Mouse (Mus musculus): Measurements from ENCODE around the gene Gse1. TPM values are rescaled to one million over a fixed set of nuclear protein-coding genes. Genes with fewer than 3 reads are reported as not detected.

The Gse1 gene
- polyA plus RNA-seq, 1 experiment from 2014 or later, result 10.8 TPM

DNA sequence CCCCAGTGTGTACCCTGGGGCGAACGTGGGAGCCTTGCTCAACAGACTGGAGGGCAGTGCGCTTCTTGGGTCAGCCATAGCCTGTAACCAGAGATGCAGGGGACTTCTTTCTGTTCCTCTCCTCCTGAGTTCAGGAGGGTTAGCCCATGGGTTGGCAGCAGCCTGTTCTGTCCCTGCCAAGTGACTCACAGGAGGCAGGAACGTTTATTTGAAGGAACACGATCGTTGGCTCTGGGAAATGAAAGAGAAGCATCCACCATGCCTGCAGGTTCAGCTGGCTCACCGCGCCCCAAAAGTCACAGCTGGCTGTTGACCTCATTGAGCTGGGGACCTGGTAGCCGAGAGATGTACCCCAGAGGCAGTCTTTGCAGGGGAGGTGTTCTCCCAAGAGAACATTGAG is 80.3 kb downstream of the Gse1 start:
- H3K4me2 ChIP-seq, result no peak overlapping the region
- no peaks in the 10 kb centered on the region for H3K9me3 ChIP-seq
- WGBS, result 57% methylated on average over 9 of the region's 9 CpGs
- H3K27me3 ChIP-seq (replicated peaks), result 0 out of 2 replicates have a peak, but pooled peaks cover 3% of the 10 kb centered on the region
- H3K4me3 ChIP-seq (replicated peaks), result no peak overlapping the region
- ATAC-seq (ENCODE audit: insufficient read depth, low FRiP score, low read depth), result no peak
- H3K9ac ChIP-seq, result no peak overlapping the region
- 0 out of 2 replicates have a peak overlapping the region, but pooled peaks have one; percentile 16 for H3K27ac ChIP-seq
- H3K36me3 ChIP-seq, result no peaks in the 10 kb centered on the region
- peaks cover 45% of the 10 kb centered on the region for H3K4me1 ChIP-seq

DNA sequence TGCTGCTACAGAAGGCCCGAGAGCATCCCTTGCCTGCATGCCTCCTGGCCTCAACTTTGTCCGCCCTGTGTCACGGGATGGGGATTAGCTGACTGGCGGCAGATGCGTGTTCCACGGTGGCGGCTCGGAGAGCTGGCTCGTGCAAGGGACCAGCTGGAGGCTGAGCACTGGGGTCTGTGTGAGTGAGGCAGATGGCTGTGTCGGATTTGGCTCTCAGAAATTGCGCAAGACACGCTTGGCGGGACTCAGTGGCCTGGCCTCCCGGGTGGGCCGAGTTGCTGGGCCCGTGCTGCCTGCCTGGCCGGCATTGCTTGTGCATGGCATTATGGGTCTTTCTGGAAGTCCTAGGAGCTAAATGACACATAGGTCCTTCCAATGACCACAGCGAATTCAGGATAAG is 81.1 kb downstream of the Gse1 start:
- H3K9ac ChIP-seq, result no peak overlapping the region
- H3K4me1 ChIP-seq, result peaks cover 38% of the 10 kb centered on the region
- H3K4me3 ChIP-seq (replicated peaks), result no peak overlapping the region
- H3K27ac ChIP-seq, result peak overlapping the region; percentile 36
- peak; percentile 18; the same call in 1 of the 2 replicates for ATAC-seq (ENCODE audit: insufficient read depth, low FRiP score, low read depth)
- no peaks in the 10 kb centered on the region for H3K9me3 ChIP-seq
- H3K27me3 ChIP-seq (replicated peaks), result 0 out of 2 replicates have a peak, but pooled peaks cover 3% of the 10 kb centered on the region
- H3K36me3 ChIP-seq, result no peaks in the 10 kb centered on the region
- H3K4me2 ChIP-seq, result no peak overlapping the region
- WGBS, result 55% methylated on average over 18 of the region's 18 CpGs

DNA sequence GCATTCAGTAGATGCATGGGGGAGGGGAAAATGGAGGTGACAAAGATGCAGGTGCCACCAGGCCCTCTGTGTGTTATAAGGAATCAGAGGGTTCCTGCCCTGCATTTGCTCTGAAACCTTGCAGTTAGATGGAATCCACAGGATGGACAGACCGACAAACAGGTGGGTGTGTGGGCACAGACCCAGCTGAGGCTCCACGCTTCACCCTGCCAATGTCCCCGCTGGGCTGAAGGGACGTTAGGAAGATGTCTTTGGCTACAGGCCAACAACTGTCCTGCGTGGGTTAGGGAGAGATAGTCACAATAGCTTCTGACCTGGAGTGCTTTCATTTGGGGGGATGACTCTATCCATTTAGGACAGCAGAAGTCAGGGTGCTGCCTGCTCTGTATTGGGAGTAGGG is 81.8 kb downstream of the Gse1 start:
- no peak overlapping the region for H3K4me3 ChIP-seq (replicated peaks)
- no peak overlapping the region for H3K9ac ChIP-seq
- no peak overlapping the region for H3K4me2 ChIP-seq
- H3K27ac ChIP-seq, result no peak overlapping the region
- H3K9me3 ChIP-seq, result no peaks in the 10 kb centered on the region
- H3K27me3 ChIP-seq (replicated peaks), result 0 out of 2 replicates have a peak, but pooled peaks cover 3% of the 10 kb centered on the region
- H3K36me3 ChIP-seq, result no peaks in the 10 kb centered on the region
- ATAC-seq (ENCODE audit: insufficient read depth, low FRiP score, low read depth), result no peak
- peaks cover 33% of the 10 kb centered on the region for H3K4me1 ChIP-seq
- whole genome bisulfite sequencing, result 66% methylated on average over 5 of the region's 5 CpGs

DNA sequence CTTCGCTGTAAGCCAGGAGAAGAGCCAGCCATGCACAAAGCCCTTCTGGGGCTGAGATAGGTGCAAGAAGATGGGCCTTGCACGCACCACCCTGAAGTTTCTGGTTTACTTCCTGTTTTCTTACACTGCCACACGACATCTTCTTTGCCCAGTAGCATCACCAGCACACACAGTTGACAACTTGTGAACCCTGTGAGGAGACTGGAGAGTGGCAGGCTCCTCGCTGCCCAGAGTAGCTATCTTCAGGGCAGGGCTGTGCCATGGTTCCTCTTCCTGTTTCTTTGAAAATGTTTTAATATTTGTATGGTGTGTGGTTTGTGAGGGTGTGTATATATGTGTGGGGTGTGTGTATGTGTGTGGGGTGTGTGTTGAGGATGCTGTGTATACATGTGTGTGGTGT is 84.2 kb downstream of the Gse1 start:
- H3K27me3 ChIP-seq (replicated peaks), result 0 out of 2 replicates have a peak, but pooled peaks cover 3% of the 10 kb centered on the region
- H3K4me2 ChIP-seq, result no peak overlapping the region
- no peaks in the 10 kb centered on the region for H3K36me3 ChIP-seq
- no peak overlapping the region for H3K27ac ChIP-seq
- no peak overlapping the region for H3K9ac ChIP-seq
- peaks cover 31% of the 10 kb centered on the region for H3K4me1 ChIP-seq
- no peak overlapping the region for H3K4me3 ChIP-seq (replicated peaks)
- ATAC-seq (ENCODE audit: insufficient read depth, low FRiP score, low read depth), result no peak
- H3K9me3 ChIP-seq, result no peaks in the 10 kb centered on the region
- WGBS, result 77% methylated on average over 4 of the region's 4 CpGs

GRCm38 (mm10) chr8:120313674-120314073 is 85.4 kb downstream of the Gse1 start:
- no peak overlapping the region for H3K4me3 ChIP-seq (replicated peaks)
- H3K9me3 ChIP-seq, result no peaks in the 10 kb centered on the region
- no peak overlapping the region for H3K4me2 ChIP-seq
- no peak overlapping the region for H3K27ac ChIP-seq
- ATAC-seq (ENCODE audit: insufficient read depth, low FRiP score, low read depth), result no peak
- no peaks in the 10 kb centered on the region for H3K36me3 ChIP-seq
- WGBS, result 90% methylated on average over 3 of the region's 3 CpGs
- peaks cover 31% of the 10 kb centered on the region for H3K4me1 ChIP-seq
- no peaks in the 10 kb centered on the region for H3K27me3 ChIP-seq (replicated peaks)
- H3K9ac ChIP-seq, result no peak overlapping the region

DNA sequence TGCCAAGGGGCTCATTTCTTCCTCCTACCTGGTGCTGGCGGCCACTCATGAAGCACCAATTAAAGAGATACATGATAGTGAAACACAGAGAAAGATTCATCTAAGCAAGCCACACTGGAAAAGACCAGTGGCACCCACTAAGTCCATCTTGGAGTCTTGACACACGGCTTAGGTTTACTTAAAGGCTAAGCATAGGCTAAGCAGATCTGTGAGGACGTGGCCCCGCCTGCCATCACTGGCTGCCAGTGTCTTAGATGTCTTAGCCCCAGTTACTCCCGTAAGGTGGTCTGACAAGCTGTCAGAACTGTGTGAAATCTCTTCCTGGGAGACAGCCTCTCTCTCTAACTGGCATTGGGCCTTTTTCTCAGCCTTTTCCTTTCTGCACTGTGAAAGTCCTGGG is 86.7 kb downstream of the Gse1 start:
- Histone ChIP-seq H3K4me3 (replicated peaks) (no peak overlapping the region), H3K4me1 (peaks cover 27% of the 10 kb centered on the region), H3K27ac (no peak overlapping the region), H3K4me2 (no peak overlapping the region), H3K9ac (no peak overlapping the region), H3K36me3 (no peaks in the 10 kb centered on the region), H3K9me3 (no peaks in the 10 kb centered on the region), H3K27me3 (replicated peaks) (no peaks in the 10 kb centered on the region)
- WGBS, result 82% methylated on average over 5 of the region's 5 CpGs
- ATAC-seq (ENCODE audit: insufficient read depth, low FRiP score, low read depth), result no peak

GRCm38 (mm10) chr8:120315644-120316043 is 87.4 kb downstream of the Gse1 start:
- H3K36me3 ChIP-seq, result no peaks in the 10 kb centered on the region
- no peaks in the 10 kb centered on the region for H3K9me3 ChIP-seq
- no peak overlapping the region for H3K4me2 ChIP-seq
- H3K4me1 ChIP-seq, result peaks cover 24% of the 10 kb centered on the region
- no peaks in the 10 kb centered on the region for H3K27me3 ChIP-seq (replicated peaks)
- no peak overlapping the region for H3K27ac ChIP-seq
- ATAC-seq (ENCODE audit: insufficient read depth, low FRiP score, low read depth), result no peak
- H3K9ac ChIP-seq, result no peak overlapping the region
- no peak overlapping the region for H3K4me3 ChIP-seq (replicated peaks)
- WGBS, result 85% methylated on average over 4 of the region's 4 CpGs

DNA sequence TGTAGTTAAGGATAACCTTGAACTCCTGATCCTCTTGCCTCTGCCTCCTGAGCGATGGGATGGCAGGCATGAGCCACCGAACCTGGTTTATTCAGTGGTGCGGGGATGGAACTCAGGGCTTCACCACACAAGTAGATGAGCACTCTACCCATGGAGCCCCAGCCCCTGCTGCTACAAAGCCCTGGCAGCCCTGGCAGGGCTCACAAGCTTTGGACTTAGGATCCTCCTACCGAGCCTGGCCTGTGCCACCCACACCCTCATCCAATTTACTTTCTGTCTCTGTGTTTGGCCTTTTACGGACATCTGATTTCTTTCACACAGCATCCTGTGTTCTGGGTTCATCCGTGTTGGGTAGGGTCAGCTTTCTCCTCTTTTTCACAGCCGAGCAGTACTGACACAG is 88.5 kb downstream of the Gse1 start:
- Histone ChIP-seq H3K36me3 (no peaks in the 10 kb centered on the region), H3K9me3 (no peaks in the 10 kb centered on the region), H3K4me3 (replicated peaks) (no peak overlapping the region), H3K4me2 (no peak overlapping the region), H3K4me1 (peaks cover 24% of the 10 kb centered on the region), H3K27ac (no peak overlapping the region), H3K27me3 (replicated peaks) (no peaks in the 10 kb centered on the region), H3K9ac (no peak overlapping the region)
- 88% methylated on average over 7 of the region's 7 CpGs for WGBS
- ATAC-seq (ENCODE audit: insufficient read depth, low FRiP score, low read depth), result no peak

DNA sequence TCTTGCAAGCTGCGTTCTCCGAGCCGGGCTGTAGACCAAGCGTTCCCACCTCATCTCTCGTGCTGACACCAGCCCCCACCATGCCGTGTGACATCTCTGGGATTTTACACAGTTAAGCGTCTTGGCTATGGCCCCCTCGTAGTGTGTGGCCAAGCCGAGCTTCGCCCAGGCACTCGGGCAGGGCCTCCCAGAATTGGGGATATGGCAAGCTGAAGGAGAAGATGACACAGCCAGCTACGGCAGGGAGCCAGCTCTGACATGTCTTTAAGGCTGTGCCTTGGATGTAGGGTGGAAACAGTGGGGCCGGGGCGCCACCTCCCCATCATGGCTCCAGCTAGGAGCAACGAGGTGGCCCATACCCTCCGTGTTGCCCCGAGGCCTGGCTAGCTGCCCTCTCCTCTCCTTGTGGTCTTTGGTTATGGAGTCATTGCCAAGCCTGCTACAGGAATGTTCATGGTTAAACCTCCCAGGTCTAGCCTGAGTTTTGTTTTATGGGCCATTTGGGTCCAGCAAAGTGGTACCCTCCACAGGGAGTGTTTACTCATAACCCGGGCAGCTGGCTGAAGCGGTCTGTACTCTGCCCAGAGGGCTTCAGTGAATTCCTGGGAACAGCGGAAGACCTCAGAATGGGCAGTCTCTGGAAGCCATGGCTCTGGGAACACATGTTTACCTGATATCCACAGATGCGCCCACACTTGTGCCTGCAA is 89.0 kb downstream of the Gse1 start:
- Histone ChIP-seq H3K4me2 (no peak overlapping the region), H3K36me3 (no peaks in the 10 kb centered on the region), H3K4me1 (peaks cover 24% of the 10 kb centered on the region), H3K9me3 (no peaks in the 10 kb centered on the region), H3K27ac (no peak overlapping the region), H3K27me3 (replicated peaks) (no peaks in the 10 kb centered on the region), H3K4me3 (replicated peaks) (no peak overlapping the region), H3K9ac (no peak overlapping the region)
- WGBS, result 85% methylated on average over 21 of the region's 21 CpGs
- ATAC-seq (ENCODE audit: insufficient read depth, low FRiP score, low read depth), result no peak

DNA sequence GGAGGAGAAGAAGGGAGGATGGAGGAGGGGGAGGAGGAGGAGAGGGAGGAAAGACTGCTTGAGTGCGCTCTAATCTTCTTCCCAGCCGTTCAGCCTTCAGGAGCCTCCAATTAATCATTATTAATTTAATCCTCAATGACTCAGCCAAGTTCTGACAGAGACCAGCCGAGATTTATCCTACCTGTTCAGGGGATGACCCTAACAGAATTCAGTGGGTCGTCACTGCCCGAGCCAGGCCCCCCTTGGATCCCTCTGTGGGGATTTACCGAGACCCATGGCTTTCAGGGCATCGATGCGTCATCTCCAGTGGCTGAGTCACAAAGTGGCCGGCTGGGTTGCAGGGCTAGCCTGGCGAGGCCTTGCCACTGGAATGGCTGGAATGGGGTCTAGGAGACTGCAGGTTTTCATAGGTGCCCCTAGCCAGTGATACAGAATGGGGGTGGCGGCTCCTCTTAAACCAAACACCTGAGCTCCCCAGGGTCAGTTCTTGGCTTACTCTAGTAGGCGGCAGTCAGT is 90.3 kb downstream of the Gse1 start:
- Histone ChIP-seq H3K9me3 (no peaks in the 10 kb centered on the region), H3K27ac (peak overlapping the region; percentile 11; the same call in 1 of the 2 replicates), H3K4me2 (no peak overlapping the region), H3K4me1 (peaks cover 36% of the 10 kb centered on the region), H3K4me3 (replicated peaks) (no peak overlapping the region), H3K36me3 (no peaks in the 10 kb centered on the region), H3K9ac (no peak overlapping the region), H3K27me3 (replicated peaks) (no peaks in the 10 kb centered on the region)
- no peak for ATAC-seq (ENCODE audit: insufficient read depth, low FRiP score, low read depth)
- WGBS, result 55% methylated on average over 12 of the region's 12 CpGs

DNA sequence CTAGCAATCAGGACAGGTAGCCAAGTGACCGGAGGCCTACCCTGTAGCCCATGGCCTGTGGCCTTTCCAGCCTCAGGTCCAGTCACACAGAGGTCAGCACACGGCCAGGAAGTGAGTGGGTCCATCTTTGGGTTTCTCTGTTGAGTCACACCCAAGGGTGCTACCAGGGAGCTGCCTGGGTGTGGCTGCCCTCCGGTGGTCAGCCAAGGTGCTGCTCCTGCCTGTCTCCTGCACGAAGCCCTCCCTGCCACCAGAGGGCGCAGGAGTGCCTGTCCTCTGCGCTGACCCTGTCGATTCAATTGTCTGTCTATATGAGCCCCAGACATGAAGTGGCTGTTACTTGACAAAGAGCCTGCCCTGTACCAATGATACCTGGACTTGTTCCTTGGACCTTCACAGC is 91.2 kb downstream of the Gse1 start:
- Histone ChIP-seq H3K9me3 (no peaks in the 10 kb centered on the region), H3K27ac (no peak overlapping the region), H3K4me2 (no peak overlapping the region), H3K9ac (no peak overlapping the region), H3K4me1 (peaks cover 45% of the 10 kb centered on the region), H3K27me3 (replicated peaks) (no peaks in the 10 kb centered on the region), H3K4me3 (replicated peaks) (no peak overlapping the region), H3K36me3 (no peaks in the 10 kb centered on the region)
- ATAC-seq (ENCODE audit: insufficient read depth, low FRiP score, low read depth), result peak; percentile 27; the same call in 1 of the 2 replicates
- WGBS, result 27% methylated on average over 7 of the region's 7 CpGs

GRCm38 (mm10) chr8:120320146-120320545 is 91.9 kb downstream of the Gse1 start:
- ATAC-seq (ENCODE audit: insufficient read depth, low FRiP score, low read depth), result no peak
- H3K9ac ChIP-seq, result no peak overlapping the region
- 79% methylated on average over 5 of the region's 5 CpGs for WGBS
- no peak overlapping the region for H3K27ac ChIP-seq
- H3K9me3 ChIP-seq, result no peaks in the 10 kb centered on the region
- no peaks in the 10 kb centered on the region for H3K27me3 ChIP-seq (replicated peaks)
- peaks cover 50% of the 10 kb centered on the region for H3K4me1 ChIP-seq
- H3K36me3 ChIP-seq, result no peaks in the 10 kb centered on the region
- no peak overlapping the region for H3K4me3 ChIP-seq (replicated peaks)
- H3K4me2 ChIP-seq, result no peak overlapping the region

Data from stomach, embryonic 15.5 days (tissue).